Mouse (Mus musculus) left cerebral cortex, postnatal 10 days (tissue): ENCODE measurements around the gene Il22. TPM values are rescaled to one million over a fixed set of nuclear protein-coding genes. Genes with fewer than 3 reads are reported as not detected.

Experiments
- total RNA-seq, 2 experiments: library from RNA; stranded (reverse); gene quantifications; 2 replicates each; pipeline ENCODE4 v1.2.3; 2021

Il22 gene
- total RNA-seq, 2 experiments from 2014 or later: not detected

Other genes with a start within 250 kb of the Il22 start
- 10 to 100 TPM; 10.3 to 10.9 TPM for gene Mdm1, start 63.1 kb upstream of the Il22 start, total RNA-seq
- gene Gm32717, start 35.8 kb downstream of the Il22 start, total RNA-seq: under 1 TPM; 0.71 to 0.84 TPM
- gene Gm32802, start 53.7 kb downstream of the Il22 start, total RNA-seq: under 1 TPM; 0.71 to 0.84 TPM
- gene Iltifb, start 90.1 kb downstream of the Il22 start, total RNA-seq: under 1 TPM in 1 of 2 experiments, not detected in 1; 0.51 TPM
- gene Gm9040, start 122.0 kb downstream of the Il22 start, total RNA-seq: not detected
- not detected for gene Gm9044, start 127.5 kb downstream of the Il22 start, total RNA-seq
- not detected for gene Gm9045, start 132.9 kb downstream of the Il22 start, total RNA-seq
- not detected for gene Gm9046, start 138.3 kb downstream of the Il22 start, total RNA-seq
- gene Gm9048, start 143.7 kb downstream of the Il22 start, total RNA-seq: under 1 TPM in 1 of 2 experiments, not detected in 1; 0.18 TPM
- gene Gm9049, start 149.2 kb downstream of the Il22 start, total RNA-seq: not detected
- not detected for gene Ifng, start 236.1 kb downstream of the Il22 start, total RNA-seq